Mouse (Mus musculus) lung, embryonic 15.5 days (tissue): Measurements from ENCODE around the gene Unc119. TPM values are rescaled to one million over a fixed set of nuclear protein-coding genes. Genes with fewer than 3 reads are reported as not detected.
A peak's percentile ranks its signal among the peaks of the same experiment; 100 is the strongest.

Experiments used
- ATAC-seq: fragments of 200-750 bp; cut with Nextera tagmentation; 2 replicates; pipeline ENCODE4 v1.8.0; 2017; ENCODE audit warnings: moderate number of reproducible peaks, borderline replicate concordance; ENCODE audit not compliant: low FRiP score, low TSS enrichment; ENCODE audit errors: extremely low read depth
- H3K27ac ChIP-seq: fragments of 300-500 bp; sonication (generic); 2 replicates; pipeline ENCODE4 v1.5.1; 2015; ENCODE audit warnings: moderate library complexity, mild to moderate bottlenecking, inconsistent platforms
- H3K27me3 ChIP-seq: fragments of 300-500 bp; sonication (generic); 2 replicates; pipeline ENCODE4 v1.6.1; 2015; ENCODE audit warnings: inconsistent platforms
- H3K36me3 ChIP-seq: fragments of 300-500 bp; sonication (generic); 2 replicates; pipeline ENCODE4 v1.6.1; 2015; ENCODE audit warnings: inconsistent platforms
- H3K4me1 ChIP-seq: fragments of 300-500 bp; sonication (generic); 2 replicates; pipeline ENCODE4 v1.6.1; 2015; ENCODE audit warnings: inconsistent platforms
- H3K4me2 ChIP-seq: fragments of 300-500 bp; sonication (generic); 2 replicates; pipeline ENCODE4 v1.6.1; 2015; ENCODE audit warnings: inconsistent platforms, mild to moderate bottlenecking, moderate library complexity
- H3K4me3 ChIP-seq: fragments of 300-500 bp; sonication (generic); 2 replicates; pipeline ENCODE4 v1.5.1; 2015; ENCODE audit warnings: mild to moderate bottlenecking, inconsistent platforms
- H3K9ac ChIP-seq: fragments of 300-500 bp; sonication (generic); 2 replicates; pipeline ENCODE4 v1.6.1; 2015; ENCODE audit warnings: inconsistent platforms
- H3K9me3 ChIP-seq: fragments of 300-500 bp; sonication (generic); 2 replicates; pipeline ENCODE4 v1.6.1; 2016; ENCODE audit warnings: inconsistent platforms
- WGBS: fragments of 180-500 bp; shearing (Covaris S2); methylation state at CpG from one replicate; pipeline ENCODE4 v1.1.7; 2015; 5-methylcytosine and 5-hydroxymethylcytosine counted together
- polyA plus RNA-seq: library from polyadenylated mRNA; unstranded; fragments of >200 nt; fragmentation: Nextera tagmentation; extraction: Ambion mirVana; gene quantifications from 2 replicates; pipeline ENCODE4 v1.2.1, GENCODE M21; 2015

The Unc119 gene
- polyA plus RNA-seq, 1 experiment from 2014 or later, result 33.4 TPM

DNA sequence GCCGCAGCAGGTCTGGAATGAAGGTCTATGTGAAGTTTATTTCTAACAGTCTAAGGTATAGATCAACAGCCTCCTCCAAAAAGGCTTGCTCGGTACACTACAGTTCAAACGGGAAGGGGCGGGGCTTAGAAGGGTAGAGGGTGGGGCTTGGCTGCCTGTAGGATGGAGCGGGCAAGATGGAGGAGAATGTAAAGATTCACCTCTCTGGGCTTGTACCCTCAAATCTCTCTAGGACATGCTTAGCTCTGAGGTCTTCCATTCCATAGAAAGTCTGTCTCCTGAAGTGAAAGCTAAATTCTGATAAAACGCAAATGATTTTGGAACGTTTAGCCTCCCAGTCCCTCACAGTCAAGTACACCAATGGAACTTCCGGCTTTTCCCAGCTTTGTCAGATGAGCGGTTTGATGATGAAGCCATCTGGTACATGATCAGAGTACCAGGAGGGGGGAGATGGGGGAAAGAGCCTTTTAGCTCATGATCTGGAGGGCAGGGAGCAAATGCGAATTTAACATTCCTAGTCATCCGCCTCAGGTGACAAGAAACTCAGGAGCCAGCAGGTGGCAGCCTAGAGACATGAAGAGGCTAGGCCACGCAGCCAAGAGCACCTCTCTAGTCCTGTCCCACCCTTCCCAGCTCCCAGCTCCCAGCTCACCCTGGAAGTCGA lies 17.0 kb downstream of the Unc119 start:
- Histone ChIP-seq H3K4me1 (0 out of 2 replicates have a peak, but pooled peaks cover 5% of the 10 kb centered on the region), H3K4me2 (peak overlapping the region; percentile 64), H3K36me3 (no peaks in the 10 kb centered on the region), H3K9ac (peak overlapping the region; percentile 28; the same call in 1 of the 2 replicates), H3K9me3 (no peaks in the 10 kb centered on the region), H3K27me3 (no peaks in the 10 kb centered on the region), H3K4me3 (peak overlapping the region; percentile 38), H3K27ac (no peak overlapping the region)
- WGBS, result 10% methylated on average over 13 of the region's 13 CpGs
- ATAC-seq, result peak; percentile 61; the same call in 1 of the 2 replicates

DNA sequence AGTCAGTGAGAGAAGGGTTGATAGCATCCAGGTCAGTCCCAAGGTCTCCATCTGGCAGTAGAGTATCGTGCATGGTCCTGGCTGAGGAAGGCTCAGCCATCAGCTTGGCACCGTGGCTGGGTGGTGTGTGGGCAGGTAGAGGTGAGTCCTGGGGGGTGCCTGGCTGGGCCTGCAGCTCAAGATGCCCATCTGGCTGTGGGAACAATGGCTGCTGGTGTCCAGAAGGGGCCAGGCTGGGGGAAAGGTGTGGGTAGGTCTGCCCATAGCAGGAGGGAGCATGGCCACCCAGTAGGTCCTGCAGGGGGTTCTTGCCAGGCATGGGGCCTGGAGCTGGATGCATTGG lies 17.5 kb downstream of the Unc119 start:
- no peak for ATAC-seq
- Histone ChIP-seq H3K4me1 (0 out of 2 replicates have a peak, but pooled peaks cover 5% of the 10 kb centered on the region), H3K27ac (no peak overlapping the region), H3K9me3 (no peaks in the 10 kb centered on the region), H3K4me3 (no peak overlapping the region), H3K9ac (no peak overlapping the region), H3K36me3 (no peaks in the 10 kb centered on the region), H3K27me3 (no peaks in the 10 kb centered on the region), H3K4me2 (peak overlapping the region; percentile 64; the same call in 1 of the 2 replicates)
- WGBS, result 51% methylated on average over 2 of the region's 2 CpGs

DNA sequence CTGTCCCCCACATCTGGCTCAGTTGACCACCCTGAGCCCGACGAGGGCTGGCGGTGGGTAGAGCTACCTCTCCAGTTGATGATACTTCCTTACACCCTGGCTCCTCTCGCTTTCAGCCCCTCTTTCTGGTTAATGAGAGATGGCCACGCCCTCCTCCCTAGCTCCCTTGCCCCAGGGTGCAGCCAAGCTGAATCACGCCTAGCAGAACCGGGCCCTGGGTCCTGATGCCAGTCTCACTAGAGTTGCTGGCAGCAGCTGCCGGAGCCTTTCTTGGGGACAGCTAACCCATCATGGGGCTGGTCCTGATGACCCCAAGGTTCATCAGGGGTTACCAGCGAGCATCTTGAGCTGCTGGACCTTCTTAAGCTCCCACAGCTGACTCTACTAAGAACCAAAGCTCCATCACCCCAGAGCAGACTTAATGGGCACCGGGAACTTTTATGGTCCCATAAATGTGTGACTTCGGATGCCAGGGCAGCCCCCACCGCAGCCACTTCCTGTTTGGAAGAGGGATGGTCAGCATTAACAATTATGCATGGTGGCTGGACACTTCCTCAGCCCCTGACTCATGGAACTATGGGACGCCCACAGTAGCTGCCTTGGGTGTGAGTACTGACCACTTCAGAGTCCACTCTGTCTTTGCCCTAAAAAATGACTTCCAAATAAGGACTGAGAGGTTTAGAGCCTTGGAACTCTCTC lies 20.2 kb downstream of the Unc119 start:
- no peak for ATAC-seq
- no peaks in the 10 kb centered on the region for H3K27me3 ChIP-seq
- H3K9me3 ChIP-seq, result no peaks in the 10 kb centered on the region
- no peaks in the 10 kb centered on the region for H3K36me3 ChIP-seq
- H3K27ac ChIP-seq, result no peak overlapping the region
- H3K4me3 ChIP-seq, result no peak overlapping the region
- H3K4me1 ChIP-seq, result 0 out of 2 replicates have a peak, but pooled peaks cover 5% of the 10 kb centered on the region
- no peak overlapping the region for H3K4me2 ChIP-seq
- no peak overlapping the region for H3K9ac ChIP-seq
- 76% methylated on average over 13 of the region's 13 CpGs for WGBS

DNA sequence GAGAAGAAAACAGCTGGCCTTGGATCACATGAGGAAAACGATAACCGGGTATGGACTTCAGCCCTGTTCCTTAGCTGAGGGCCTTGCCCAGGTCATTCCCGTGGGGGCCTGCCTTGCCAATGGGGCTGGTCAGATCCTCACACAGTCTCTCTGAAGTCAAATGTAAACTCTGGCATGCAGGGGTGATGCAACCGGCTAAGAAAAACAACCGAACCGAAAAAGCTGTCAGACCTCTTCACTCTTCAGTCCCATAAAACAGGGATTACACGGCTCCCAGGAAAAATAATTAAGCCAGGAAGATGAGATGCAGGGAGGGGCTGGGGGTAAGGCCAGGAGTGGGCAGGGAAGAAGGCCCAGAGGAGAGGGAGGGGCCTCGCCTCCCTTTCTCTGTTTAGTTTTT lies 20.8 kb downstream of the Unc119 start:
- Histone ChIP-seq H3K27ac (no peak overlapping the region), H3K4me2 (no peak overlapping the region), H3K4me3 (no peak overlapping the region), H3K27me3 (no peaks in the 10 kb centered on the region), H3K9me3 (no peaks in the 10 kb centered on the region), H3K36me3 (no peaks in the 10 kb centered on the region), H3K9ac (no peak overlapping the region), H3K4me1 (0 out of 2 replicates have a peak, but pooled peaks cover 5% of the 10 kb centered on the region)
- WGBS, result 14% methylated on average over 8 of the region's 8 CpGs
- no peak for ATAC-seq

DNA sequence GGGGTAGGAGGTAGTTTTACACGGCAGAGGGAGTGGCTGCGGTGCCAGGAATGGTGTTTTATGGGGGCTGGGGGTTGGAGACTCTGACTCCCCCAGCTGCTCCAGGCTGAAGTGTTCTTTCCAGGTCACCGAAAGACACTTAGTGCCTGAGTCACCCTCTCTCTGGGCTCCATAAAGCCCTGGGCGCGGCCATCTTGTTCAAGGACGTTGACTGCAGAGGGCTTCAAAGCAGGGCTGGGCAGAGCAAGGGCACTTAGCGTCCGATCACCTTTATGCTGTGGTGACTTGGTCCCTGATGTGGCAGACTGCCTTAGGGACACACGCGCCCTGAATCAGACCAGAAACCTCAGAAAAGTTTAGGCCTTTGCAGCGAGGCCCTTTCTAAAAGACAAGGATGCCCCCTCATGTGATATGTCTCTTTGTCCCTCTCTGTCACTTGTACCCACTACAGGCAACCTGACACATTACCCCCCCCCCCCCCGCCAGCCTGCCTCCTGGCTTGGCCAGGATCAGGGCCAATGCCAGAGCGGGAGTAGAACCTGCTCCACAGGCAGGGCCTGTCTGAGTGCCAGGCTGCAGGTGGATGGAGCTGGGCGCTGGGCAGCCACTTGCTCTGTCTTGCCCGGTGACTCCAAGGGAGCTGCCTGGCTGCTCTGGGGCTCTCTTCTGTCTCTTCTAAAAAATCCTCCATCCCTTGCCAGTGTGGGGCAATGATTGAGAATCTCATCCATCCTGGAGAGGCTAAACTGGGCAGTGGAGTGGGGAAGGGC lies 24.4 kb downstream of the Unc119 start:
- ATAC-seq, result no peak
- Histone ChIP-seq H3K4me3 (no peak overlapping the region), H3K27ac (no peak overlapping the region), H3K36me3 (no peaks in the 10 kb centered on the region), H3K4me2 (no peak overlapping the region), H3K9me3 (no peaks in the 10 kb centered on the region), H3K4me1 (peaks cover 8% of the 10 kb centered on the region), H3K9ac (no peak overlapping the region), H3K27me3 (no peaks in the 10 kb centered on the region)
- 85% methylated on average over 15 of the region's 15 CpGs for WGBS

DNA sequence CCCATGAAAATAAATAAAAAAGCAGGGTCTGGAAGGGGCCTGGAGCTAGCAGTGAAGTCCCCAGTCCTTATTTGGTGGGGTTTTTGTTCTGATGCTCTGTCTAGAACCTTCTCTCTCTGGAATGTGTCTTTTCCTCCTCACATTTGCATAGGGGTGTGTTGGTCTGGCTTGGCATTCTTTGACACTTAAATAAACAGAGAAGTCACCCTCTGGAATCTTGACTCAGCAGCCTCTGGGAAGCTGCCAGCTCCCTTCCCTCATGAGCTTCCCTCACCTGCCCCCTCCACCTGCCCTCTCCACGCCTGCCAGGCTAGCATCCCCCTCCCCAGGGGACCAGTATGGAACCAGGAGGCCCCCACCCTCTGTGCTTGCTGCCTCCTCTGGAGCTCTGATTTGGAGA lies 27.1 kb downstream of the Unc119 start:
- Histone ChIP-seq H3K9ac (no peak overlapping the region), H3K4me3 (no peak overlapping the region), H3K4me1 (peaks cover 3% of the 10 kb centered on the region), H3K9me3 (no peaks in the 10 kb centered on the region), H3K4me2 (no peak overlapping the region), H3K27ac (no peak overlapping the region), H3K27me3 (no peaks in the 10 kb centered on the region), H3K36me3 (no peaks in the 10 kb centered on the region)
- WGBS, result 10% methylated on average over 1 of the region's 1 CpGs
- ATAC-seq, result 0 out of 2 replicates have a peak, but pooled peaks have one; percentile 41

DNA sequence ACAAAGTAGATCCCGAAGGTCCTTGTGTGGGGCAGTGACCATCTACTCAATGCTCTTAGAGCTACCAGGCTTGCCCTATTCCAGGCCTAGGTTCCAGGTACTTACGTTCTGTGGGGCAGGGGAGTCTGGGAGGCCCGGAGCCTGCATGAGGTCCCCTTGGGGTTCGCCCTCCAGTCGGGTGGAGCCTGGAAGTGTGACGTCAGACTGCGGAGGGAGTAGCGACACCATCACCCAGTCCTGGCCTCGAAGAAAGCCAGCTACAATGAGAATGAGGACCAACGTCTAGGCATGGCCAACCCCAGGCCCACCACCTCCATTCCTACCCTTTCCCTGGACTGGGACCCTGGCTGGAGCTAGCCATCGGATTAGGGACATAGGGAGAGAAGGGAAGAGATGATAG lies 28.4 kb downstream of the Unc119 start:
- no peak for ATAC-seq
- peaks cover 3% of the 10 kb centered on the region for H3K4me1 ChIP-seq
- no peaks in the 10 kb centered on the region for H3K27me3 ChIP-seq
- no peak overlapping the region for H3K4me2 ChIP-seq
- 85% methylated on average over 11 of the region's 11 CpGs for WGBS
- H3K4me3 ChIP-seq, result no peak overlapping the region
- H3K9me3 ChIP-seq, result no peaks in the 10 kb centered on the region
- no peak overlapping the region for H3K27ac ChIP-seq
- H3K36me3 ChIP-seq, result no peaks in the 10 kb centered on the region
- H3K9ac ChIP-seq, result no peak overlapping the region

DNA sequence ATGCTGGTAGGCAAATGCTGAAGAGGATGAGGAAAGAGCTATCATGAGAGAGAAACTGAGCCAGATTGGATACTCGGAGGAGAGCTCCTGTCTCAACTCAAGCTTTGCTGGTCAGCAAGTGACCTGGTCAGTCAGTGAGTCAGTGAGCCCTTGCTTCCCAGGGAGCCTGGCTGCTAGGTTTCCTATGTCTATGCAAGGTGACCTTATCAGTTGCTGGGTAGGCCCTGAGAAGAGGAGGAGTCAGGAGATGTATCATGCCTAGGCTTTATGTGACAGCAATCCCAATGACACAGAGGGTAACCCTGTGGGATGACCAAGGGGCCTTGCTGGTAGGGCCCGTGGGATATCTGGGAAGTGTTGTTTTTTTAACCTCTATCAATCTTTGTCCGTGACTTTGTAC lies 28.9 kb downstream of the Unc119 start:
- Histone ChIP-seq H3K27me3 (no peaks in the 10 kb centered on the region), H3K4me1 (peaks cover 3% of the 10 kb centered on the region), H3K4me3 (no peak overlapping the region), H3K27ac (no peak overlapping the region), H3K4me2 (no peak overlapping the region), H3K36me3 (no peaks in the 10 kb centered on the region), H3K9me3 (no peaks in the 10 kb centered on the region), H3K9ac (no peak overlapping the region)
- 42% methylated on average over 3 of the region's 3 CpGs for WGBS
- no peak for ATAC-seq

DNA sequence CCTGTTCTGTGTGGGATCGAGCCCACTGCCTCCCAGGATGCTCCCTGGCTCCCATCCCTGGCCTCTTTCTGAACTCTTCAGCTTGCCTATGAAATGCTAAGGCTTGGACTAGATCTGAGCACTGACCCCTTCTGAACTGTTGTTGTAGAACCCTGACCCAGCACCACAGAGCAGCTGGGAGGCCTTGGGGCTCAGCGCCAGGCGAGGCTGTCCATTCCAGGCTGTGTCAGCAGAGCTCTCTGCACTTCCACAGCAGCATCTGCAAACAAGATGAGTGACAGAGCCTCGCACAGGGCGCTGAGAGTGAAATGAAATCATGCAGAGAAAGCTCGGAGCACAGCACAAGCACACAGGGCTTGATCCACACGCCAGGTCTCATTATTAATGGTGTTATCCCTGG lies 29.3 kb downstream of the Unc119 start:
- 32% methylated on average over 7 of the region's 7 CpGs for WGBS
- no peak overlapping the region for H3K4me3 ChIP-seq
- no peaks in the 10 kb centered on the region for H3K9me3 ChIP-seq
- H3K27ac ChIP-seq, result no peak overlapping the region
- no peaks in the 10 kb centered on the region for H3K36me3 ChIP-seq
- H3K4me2 ChIP-seq, result no peak overlapping the region
- no peak overlapping the region for H3K9ac ChIP-seq
- H3K27me3 ChIP-seq, result no peaks in the 10 kb centered on the region
- no peak for ATAC-seq
- H3K4me1 ChIP-seq, result peaks cover 3% of the 10 kb centered on the region

DNA sequence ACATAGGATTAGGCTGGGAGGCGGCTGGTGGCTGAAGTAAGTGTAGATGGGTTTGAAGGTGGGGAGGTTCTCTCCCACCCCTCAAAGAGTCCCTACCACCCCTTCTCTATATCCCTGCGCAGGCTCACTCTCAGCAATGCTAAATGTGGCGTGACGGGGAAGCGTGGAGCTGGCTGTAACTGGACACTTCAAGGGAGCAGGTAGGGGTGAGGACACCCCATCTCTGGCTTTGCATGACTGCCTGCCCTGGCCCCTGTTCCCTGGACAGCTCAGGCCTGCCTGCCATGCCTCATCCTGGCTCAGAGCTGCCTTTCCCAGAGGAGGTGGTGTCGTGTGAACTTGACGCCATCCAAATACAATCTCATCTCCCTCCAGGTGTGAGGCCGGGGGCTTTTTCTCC lies 30.9 kb downstream of the Unc119 start:
- Histone ChIP-seq H3K4me1 (peaks cover 3% of the 10 kb centered on the region), H3K36me3 (no peaks in the 10 kb centered on the region), H3K27ac (no peak overlapping the region), H3K4me3 (no peak overlapping the region), H3K9me3 (no peaks in the 10 kb centered on the region), H3K27me3 (no peaks in the 10 kb centered on the region), H3K4me2 (no peak overlapping the region), H3K9ac (no peak overlapping the region)
- 66% methylated on average over 8 of the region's 8 CpGs for WGBS
- no peak for ATAC-seq

DNA sequence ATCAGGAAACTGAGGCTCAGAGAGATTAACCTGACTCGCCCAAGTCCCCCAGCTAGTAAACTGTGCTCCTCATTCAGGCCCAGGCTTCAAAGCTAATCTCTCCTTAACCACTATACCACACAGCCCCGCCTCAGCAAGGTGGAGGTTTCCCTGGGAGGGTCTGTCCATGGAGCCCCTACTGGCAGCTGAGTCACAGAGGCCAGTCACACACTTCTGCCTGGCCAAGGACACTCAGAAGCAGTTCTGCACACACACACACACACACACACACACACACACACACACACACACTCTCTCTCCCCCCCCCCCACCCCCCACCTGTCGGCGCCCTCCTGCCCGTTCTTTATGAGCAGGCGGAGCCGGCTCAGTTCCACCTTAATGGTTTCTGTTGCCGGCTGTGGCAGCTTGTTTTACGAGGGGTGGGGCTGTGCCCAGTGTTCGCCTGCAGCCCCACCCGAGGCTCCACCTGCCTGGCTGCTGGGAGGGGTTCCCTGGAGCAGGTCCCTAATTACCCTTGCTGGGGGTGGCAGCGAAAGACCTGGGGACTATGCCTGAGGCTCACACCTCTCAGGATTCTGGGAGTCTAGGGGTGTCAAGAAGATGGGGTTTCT lies 34.4 kb downstream of the Unc119 start:
- Histone ChIP-seq H3K36me3 (no peaks in the 10 kb centered on the region), H3K27ac (no peak overlapping the region), H3K4me3 (no peak overlapping the region), H3K9me3 (no peaks in the 10 kb centered on the region), H3K27me3 (no peaks in the 10 kb centered on the region), H3K4me2 (no peak overlapping the region), H3K4me1 (no peaks in the 10 kb centered on the region), H3K9ac (no peak overlapping the region)
- ATAC-seq, result 0 out of 2 replicates have a peak, but pooled peaks have one; percentile 47
- 31% methylated on average over 12 of the region's 12 CpGs for WGBS
